In the genomic region with DNA sequence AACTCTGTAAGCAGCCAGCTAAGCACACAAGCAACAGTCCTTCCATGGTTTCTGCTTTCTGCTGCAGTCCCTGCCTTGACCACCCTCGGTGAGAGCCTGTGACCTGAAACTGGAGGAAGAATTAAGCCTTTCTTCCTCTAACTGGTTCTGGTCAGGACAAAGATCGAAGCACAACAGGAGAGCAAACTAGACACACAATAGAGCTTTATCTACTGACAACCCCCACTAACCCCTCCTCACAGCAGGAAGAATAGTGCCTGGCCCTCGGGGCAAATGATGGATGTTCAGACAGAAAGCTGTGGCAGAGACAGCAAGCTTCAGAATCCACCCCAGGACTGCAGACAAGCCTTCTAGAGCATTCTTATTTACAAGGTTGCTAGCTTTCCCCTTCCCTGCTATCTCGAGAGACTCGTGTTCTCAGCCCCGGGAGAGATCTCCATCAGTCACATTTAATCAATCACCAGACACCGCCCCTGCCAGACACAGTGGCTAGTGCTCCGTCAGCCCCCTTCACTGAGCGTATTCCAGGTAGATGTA, we compare ENCODE assay signal across 8 mouse cellular contexts. TPM values are rescaled to one million over a fixed set of nuclear protein-coding genes. Genes with fewer than 3 reads are reported as not detected.
DNase-seq lines count a peak whose midpoint lies in the region; ATAC-seq and TF ChIP-seq lines count a peak whose summit lies in the region.

No protein-coding gene starts in this region.

- intact Hi-C loops in heart, postnatal 36 days (cut with DNase I): no loop called here

- ATAC-seq in heart, postnatal 0 days (ENCODE audit: insufficient read depth, low read depth): no peak
- ATAC-seq in hindbrain, embryonic 12.5 days (ENCODE audit: low FRiP score): no peak; the same call in 1 of the 2 replicates
- ATAC-seq in midbrain, postnatal 0 days (ENCODE audit: low FRiP score): no peak
- no peak for ATAC-seq in CD4-positive, CD25-positive, alpha-beta regulatory T cell, adult 4 months

- H3K4me1 ChIP-seq in heart, postnatal 0 days (ENCODE audit: control insufficient read depth, insufficient read depth): no peaks in the 10 kb centered on the region
- peaks cover 18% of the 10 kb centered on the region for H3K4me1 ChIP-seq in hindbrain, embryonic 12.5 days
- H3K4me1 ChIP-seq in midbrain, postnatal 0 days (ENCODE audit: insufficient read depth, low read length): no peaks in the 10 kb centered on the region; the same call in 1 of the 2 replicates

- no peaks in the 10 kb centered on the region for H3K36me3 ChIP-seq in heart, postnatal 0 days (replicated peaks; ENCODE audit: control insufficient read depth, insufficient read depth, low read length)
- H3K36me3 ChIP-seq in hindbrain, embryonic 12.5 days: no peaks in the 10 kb centered on the region
- H3K36me3 ChIP-seq in midbrain, postnatal 0 days (ENCODE audit: insufficient read depth, low read length): no peaks in the 10 kb centered on the region

- no peaks in the 10 kb centered on the region for H3K27me3 ChIP-seq in heart, postnatal 0 days (ENCODE audit: control insufficient read depth, insufficient read depth, low read length)
- peaks cover 74% of the 10 kb centered on the region for H3K27me3 ChIP-seq in hindbrain, embryonic 12.5 days
- no peaks in the 10 kb centered on the region for H3K27me3 ChIP-seq in midbrain, postnatal 0 days (ENCODE audit: insufficient read depth, low read length)

- no peak overlapping the region for H3K4me3 ChIP-seq in heart, postnatal 0 days (ENCODE audit: low read depth, low read length)
- H3K4me3 ChIP-seq in hindbrain, embryonic 12.5 days: no peak overlapping the region
- no peak overlapping the region for H3K4me3 ChIP-seq in midbrain, postnatal 0 days (ENCODE audit: low read depth, low read length)

- no peak for DNase-seq in heart, postnatal 0 days (ENCODE audit: low spot score)
- DNase-seq in heart, postnatal 36 days: no peak
- peak; percentile 66 for DNase-seq in brain, adult 2 months (ENCODE audit: low read depth, low spot score)
- DNase-seq in midbrain, postnatal 0 days (ENCODE audit: low spot score): peak; percentile 44
- no peak for DNase-seq in urinary bladder, postnatal 4 days (ENCODE audit: low spot score in 2 of 2)
- no peak for DNase-seq in right cerebral cortex, adult 18-20 months

- WGBS in heart, postnatal 0 days: 12% methylated on average over 9 of the region's 9 CpGs
- WGBS in hindbrain, embryonic 12.5 days: 2% methylated on average over 9 of the region's 9 CpGs
- 7% methylated on average over 9 of the region's 9 CpGs for WGBS in midbrain, postnatal 0 days

- no peak for TF ChIP-seq CTCF in heart, postnatal 0 days (IDR thresholded peaks at IDR 0.05; ENCODE audit: low read depth)
- TF ChIP-seq CTCF in midbrain, postnatal 0 days (IDR thresholded peaks at IDR 0.05): no peak

- H3K9ac ChIP-seq in heart, postnatal 0 days (replicated peaks; ENCODE audit: low read depth, low read length): no peak overlapping the region
- H3K9ac ChIP-seq in hindbrain, embryonic 12.5 days: no peak overlapping the region
- H3K9ac ChIP-seq in midbrain, postnatal 0 days (replicated peaks; ENCODE audit: low read length, poor library complexity, severe bottlenecking): no peak overlapping the region

- no peak for TF ChIP-seq EP300 in heart, postnatal 0 days (IDR thresholded peaks at IDR 0.05; ENCODE audit: low read depth)

- H3K27ac ChIP-seq in heart, postnatal 0 days (ENCODE audit: low read depth): no peak overlapping the region
- peak overlapping the region; percentile 55 for H3K27ac ChIP-seq in hindbrain, embryonic 12.5 days
- H3K27ac ChIP-seq in midbrain, postnatal 0 days (ENCODE audit: low read depth, low read length): no peak overlapping the region

- no peaks in the 10 kb centered on the region for H3K9me3 ChIP-seq in heart, postnatal 0 days (replicated peaks; ENCODE audit: control insufficient read depth, low read length)
- H3K9me3 ChIP-seq in hindbrain, embryonic 12.5 days (replicated peaks): no peaks in the 10 kb centered on the region
- H3K9me3 ChIP-seq in midbrain, postnatal 0 days (ENCODE audit: low read length): no peaks in the 10 kb centered on the region

- H3K4me2 ChIP-seq in heart, postnatal 0 days (ENCODE audit: low read depth, low read length): 0 out of 2 replicates have a peak overlapping the region, but pooled peaks have one; percentile 10
- H3K4me2 ChIP-seq in hindbrain, embryonic 12.5 days (replicated peaks): peak overlapping the region; percentile 45
- H3K4me2 ChIP-seq in midbrain, postnatal 0 days (ENCODE audit: low read depth, low read length, poor library complexity, severe bottlenecking): peak overlapping the region; percentile 10

RNA-seq across cellular contexts. Expression of a gene that starts 9.1 kb away (rescaled TPM):
- not detected in 2 replicates for total RNA-seq in heart, postnatal 0 days (2014; rRNA removed; ENCODE audit: low replicate concordance)
- polyA plus RNA-seq in heart, postnatal 0 days (2015; fragmentation: Nextera tagmentation; extraction: Ambion mirVana): 0.07 TPM in 1 of 2 replicates, not detected in the other
- total RNA-seq in heart, postnatal 36 days (2021): under 1 TPM; 0.22 to 0.49 TPM
- not detected in 2 replicates for polyA plus RNA-seq in hindbrain, embryonic 12.5 days (2016; fragmentation: Nextera tagmentation; extraction: Ambion mirVana)
- total RNA-seq in midbrain, postnatal 0 days (2014; rRNA removed): 0.19 TPM in 1 of 2 replicates, not detected in the other
- polyA plus RNA-seq in midbrain, postnatal 0 days (2015; fragmentation: Nextera tagmentation; extraction: Ambion mirVana): 0.10 and 0.12 TPM in 2 replicates
- under 1 TPM in 1 of 2 experiments, not detected in 1; 0.29 TPM for polyA plus RNA-seq in CD4-positive, CD25-positive, alpha-beta regulatory T cell, adult 4 months (2017; shearing (Covaris generic))

RNA-seq across cellular contexts. Expression of a gene that starts 20.1 kb away (rescaled TPM):
- 0.04 and 2.0 TPM in 2 replicates for total RNA-seq in heart, postnatal 0 days (2014; rRNA removed; ENCODE audit: low replicate concordance)
- polyA plus RNA-seq in heart, postnatal 0 days (2015; fragmentation: Nextera tagmentation; extraction: Ambion mirVana): 1.1 and 1.3 TPM in 2 replicates
- under 1 TPM; 0.54 to 0.72 TPM for total RNA-seq in heart, postnatal 36 days (2021)
- 1.1 and 1.5 TPM in 2 replicates for polyA plus RNA-seq in hindbrain, embryonic 12.5 days (2016; fragmentation: Nextera tagmentation; extraction: Ambion mirVana)
- 0.57 and 0.93 TPM in 2 replicates for total RNA-seq in midbrain, postnatal 0 days (2014; rRNA removed)
- polyA plus RNA-seq in midbrain, postnatal 0 days (2015; fragmentation: Nextera tagmentation; extraction: Ambion mirVana): 0.67 and 0.90 TPM in 2 replicates
- polyA plus RNA-seq in CD4-positive, CD25-positive, alpha-beta regulatory T cell, adult 4 months (2017; shearing (Covaris generic)): 100 to 1,000 TPM; 156 to 274 TPM

RNA-seq across cellular contexts. Expression of a gene that starts 22.9 kb away (rescaled TPM):
- total RNA-seq in heart, postnatal 0 days (2014; rRNA removed; ENCODE audit: low replicate concordance): not detected in 2 replicates
- not detected in 2 replicates for polyA plus RNA-seq in heart, postnatal 0 days (2015; fragmentation: Nextera tagmentation; extraction: Ambion mirVana)
- 10 to 100 TPM in 1 of 2 experiments, 1 to 10 TPM in 1; 8.3 to 10.1 TPM for total RNA-seq in heart, postnatal 36 days (2021)
- polyA plus RNA-seq in hindbrain, embryonic 12.5 days (2016; fragmentation: Nextera tagmentation; extraction: Ambion mirVana): not detected in 2 replicates
- total RNA-seq in midbrain, postnatal 0 days (2014; rRNA removed): 0.82 TPM in 1 of 2 replicates, not detected in the other
- polyA plus RNA-seq in midbrain, postnatal 0 days (2015; fragmentation: Nextera tagmentation; extraction: Ambion mirVana): not detected in 2 replicates
- not detected for polyA plus RNA-seq in CD4-positive, CD25-positive, alpha-beta regulatory T cell, adult 4 months (2017; shearing (Covaris generic))

RNA-seq across cellular contexts. Expression of a gene that starts 33.5 kb away (rescaled TPM):
- not detected in 2 replicates for total RNA-seq in heart, postnatal 0 days (2014; rRNA removed; ENCODE audit: low replicate concordance)
- not detected in 2 replicates for polyA plus RNA-seq in heart, postnatal 0 days (2015; fragmentation: Nextera tagmentation; extraction: Ambion mirVana)
- 1 to 10 TPM; 5.5 to 7.7 TPM for total RNA-seq in heart, postnatal 36 days (2021)
- not detected in 2 replicates for polyA plus RNA-seq in hindbrain, embryonic 12.5 days (2016; fragmentation: Nextera tagmentation; extraction: Ambion mirVana)
- total RNA-seq in midbrain, postnatal 0 days (2014; rRNA removed): 0.82 TPM in 1 of 2 replicates, not detected in the other
- not detected in 2 replicates for polyA plus RNA-seq in midbrain, postnatal 0 days (2015; fragmentation: Nextera tagmentation; extraction: Ambion mirVana)
- polyA plus RNA-seq in CD4-positive, CD25-positive, alpha-beta regulatory T cell, adult 4 months (2017; shearing (Covaris generic)): not detected

RNA-seq across cellular contexts. Expression of a gene that starts 44.3 kb away (rescaled TPM):
- total RNA-seq in heart, postnatal 0 days (2014; rRNA removed; ENCODE audit: low replicate concordance): not detected in 2 replicates
- polyA plus RNA-seq in heart, postnatal 0 days (2015; fragmentation: Nextera tagmentation; extraction: Ambion mirVana): not detected in 2 replicates
- total RNA-seq in heart, postnatal 36 days (2021): not detected
- polyA plus RNA-seq in hindbrain, embryonic 12.5 days (2016; fragmentation: Nextera tagmentation; extraction: Ambion mirVana): not detected in 2 replicates
- not detected in 2 replicates for total RNA-seq in midbrain, postnatal 0 days (2014; rRNA removed)
- polyA plus RNA-seq in midbrain, postnatal 0 days (2015; fragmentation: Nextera tagmentation; extraction: Ambion mirVana): not detected in 2 replicates
- polyA plus RNA-seq in CD4-positive, CD25-positive, alpha-beta regulatory T cell, adult 4 months (2017; shearing (Covaris generic)): not detected

Comparison
In these comparisons a context has a peak if more than half of its experiments do, and no peak if none do; other contexts are left out.
1. DNase-seq: peak in brain, adult 2 months (single experiment) and midbrain, postnatal 0 days (single experiment); none in heart, postnatal 0 days (single experiment), heart, postnatal 36 days (0 of 2), urinary bladder, postnatal 4 days (0 of 2) and right cerebral cortex, adult 18-20 months (single experiment).
2. RNA of a gene that starts 20.1 kb away (polyA plus RNA-seq): 156 to 274 TPM in CD4-positive, CD25-positive, alpha-beta regulatory T cell, adult 4 months; 1.1 to 1.5 TPM in hindbrain, embryonic 12.5 days, 1.1 to 1.3 TPM in heart, postnatal 0 days and 0.67 to 0.90 TPM in midbrain, postnatal 0 days; every median in the first group is over 10 times any median in the second.
3. Peak in every context shown above with its lines, with median percentiles within 50 percentile points of each other: H3K4me2 ChIP-seq.